Mouse (Mus musculus) CH12.LX (cell line): ENCODE data around the gene Ccdc88c. TPM values are rescaled to one million over a fixed set of nuclear protein-coding genes. Genes with fewer than 3 reads are reported as not detected.

Experiments
- DNase-seq: peaks from one replicate; pipeline ENCODE4 v3.0.0-alpha.2; 2013; ENCODE audit errors: extremely low read depth
- H3K27ac ChIP-seq: 2 replicates; pipeline ENCODE4 v1.5.1; 2012; ENCODE audit warnings: low read depth, mild to moderate bottlenecking, control low read depth, moderate library complexity; ENCODE audit not compliant: insufficient read depth
- H3K27me3 ChIP-seq: replicated peaks from 2 replicates; pipeline ENCODE3; 2012; ENCODE audit warnings: inconsistent platforms
- H3K36me3 ChIP-seq, 2 experiments: replicated peaks in 1 of 2; 2 replicates each; pipeline versions ENCODE3 to v1.6.1; 2012; ENCODE audit warnings: inconsistent platforms in 1 of 2, low read length in 1 of 2, mild to moderate bottlenecking in 1 of 2, mixed read lengths in 1 of 2, moderate library complexity in 1 of 2; ENCODE audit not compliant: control insufficient read depth in 1 of 2, insufficient read depth in 1 of 2
- H3K4me1 ChIP-seq, 2 experiments: 2 replicates each; pipeline ENCODE4 v1.6.1; 2012; ENCODE audit warnings: inconsistent platforms in 1 of 2, moderate library complexity in 1 of 2; ENCODE audit not compliant: insufficient read depth in 2 of 2, control insufficient read depth in 1 of 2
- H3K4me2 ChIP-seq: 2 replicates; pipeline ENCODE4 v1.6.1; 2012; ENCODE audit warnings: low read depth, mild to moderate bottlenecking, control low read depth; ENCODE audit not compliant: poor library complexity, insufficient read depth, severe bottlenecking
- H3K4me3 ChIP-seq, 3 experiments: fragments of 150-350 bp in 1 of 3; sonication (generic) in 1 of 3; replicated peaks in 1 of 3; 2 replicates each; pipeline versions ENCODE3 to v1.5.1; 2011 to 2012; ENCODE audit warnings: low read depth in 2 of 3, low read length in 2 of 3, mild to moderate bottlenecking in 2 of 3, moderate library complexity in 2 of 3, control low read depth in 1 of 3, improper control_type of control experiment in 1 of 3, inconsistent platforms in 1 of 3, mixed read lengths in 1 of 3; ENCODE audit not compliant: poor library complexity in 1 of 3
- H3K79me2 ChIP-seq: replicated peaks from 2 replicates; pipeline ENCODE4 v1.6.1; 2012; ENCODE audit warnings: mild to moderate bottlenecking, moderate library complexity; ENCODE audit not compliant: control insufficient read depth, poor library complexity, insufficient read depth, severe bottlenecking; ENCODE audit errors: extremely low read depth
- H3K9ac ChIP-seq: 2 replicates; pipeline ENCODE4 v1.6.1; 2012; ENCODE audit warnings: low read depth, mild to moderate bottlenecking, control low read depth, moderate library complexity; ENCODE audit not compliant: insufficient read depth
- H3K9me3 ChIP-seq: replicated peaks from 2 replicates; pipeline ENCODE3; 2012; ENCODE audit warnings: low read length, inconsistent platforms, mixed read lengths
- BHLHE40 ChIP-seq: IDR thresholded peaks from 2 replicates; pipeline ENCODE4 v1.6.1; 2011; ENCODE audit warnings: mild to moderate bottlenecking, low read depth, low read length, improper control_type of control experiment
- CHD1 ChIP-seq: IDR thresholded peaks from 2 replicates; pipeline ENCODE4 v1.6.1; 2012; ENCODE audit warnings: low read depth, low read length, improper control_type of control experiment, inconsistent platforms
- CHD2 ChIP-seq: IDR thresholded peaks from 2 replicates; pipeline ENCODE4 v1.6.1; 2011; ENCODE audit warnings: low read length, improper control_type of control experiment
- CTCF ChIP-seq, 2 experiments: IDR thresholded peaks in 1 of 2; conservative IDR thresholded peaks in 1 of 2; 2 replicates each; pipeline ENCODE4 v1.5.1; 2011 to 2012; ENCODE audit warnings: low read depth in 2 of 2, low read length in 2 of 2, improper control_type of control experiment in 1 of 2, inconsistent platforms in 1 of 2, mild to moderate bottlenecking in 1 of 2, moderate library complexity in 1 of 2
- E2F4 ChIP-seq: IDR thresholded peaks from 2 replicates; pipeline ENCODE4 v1.6.1; 2011; ENCODE audit warnings: low read depth, low read length, improper control_type of control experiment; ENCODE audit not compliant: insufficient replicate concordance
- ELF1 ChIP-seq: IDR thresholded peaks from 2 replicates; pipeline ENCODE4 v1.6.1; 2014; ENCODE audit warnings: low read depth, mild to moderate bottlenecking, inconsistent platforms, low read length, improper control_type of control experiment
- EP300 ChIP-seq: IDR thresholded peaks from 2 replicates; pipeline ENCODE4 v1.6.1; 2011; ENCODE audit warnings: low read length, improper control_type of control experiment
- ETS1 ChIP-seq: conservative IDR thresholded peaks from 2 replicates; pipeline ENCODE4 v1.6.1; 2012; ENCODE audit warnings: low read depth, mild to moderate bottlenecking, inconsistent platforms, low read length, improper control_type of control experiment, moderate library complexity
- GABPA ChIP-seq: IDR thresholded peaks from 2 replicates; pipeline ENCODE4 v1.6.1; 2012; ENCODE audit warnings: low read depth, low read length, improper control_type of control experiment, inconsistent platforms; ENCODE audit not compliant: insufficient replicate concordance
- HCFC1 ChIP-seq: IDR thresholded peaks from 2 replicates; pipeline ENCODE4 v1.6.1; 2012; ENCODE audit warnings: low read depth, mild to moderate bottlenecking, inconsistent platforms, low read length, improper control_type of control experiment
- IRF4 ChIP-seq: IDR thresholded peaks from 2 replicates; pipeline ENCODE4 v1.6.1; 2014; ENCODE audit warnings: low read depth, mild to moderate bottlenecking, inconsistent platforms, low read length, improper control_type of control experiment
- JUND ChIP-seq: conservative IDR thresholded peaks from 2 replicates; pipeline ENCODE4 v1.6.1; 2011; ENCODE audit warnings: low read depth, low read length, improper control_type of control experiment
- MAX ChIP-seq: IDR thresholded peaks from 2 replicates; pipeline ENCODE4 v1.6.1; 2011; ENCODE audit warnings: low read length, improper control_type of control experiment
- MAZ ChIP-seq: IDR thresholded peaks from 2 replicates; pipeline ENCODE4 v1.6.1; 2012; ENCODE audit warnings: low read depth, mild to moderate bottlenecking, inconsistent platforms, low read length, improper control_type of control experiment, moderate library complexity
- MEF2A ChIP-seq: IDR thresholded peaks from 2 replicates; pipeline ENCODE4 v1.6.1; 2014; ENCODE audit warnings: low read depth, mild to moderate bottlenecking, inconsistent platforms, low read length, improper control_type of control experiment, borderline replicate concordance
- MXI1 ChIP-seq: IDR thresholded peaks from 2 replicates; pipeline ENCODE4 v1.6.1; 2011; ENCODE audit warnings: mild to moderate bottlenecking, low read depth, low read length, improper control_type of control experiment
- POLR2A ChIP-seq: IDR thresholded peaks from 2 replicates; pipeline ENCODE4 v1.6.1; 2011; ENCODE audit warnings: low read depth, mild to moderate bottlenecking, improper control_type of control experiment, low read length
- POLR2AphosphoS2 ChIP-seq: IDR thresholded peaks from 2 replicates; pipeline ENCODE4 v1.6.1; 2011; ENCODE audit warnings: low read depth, low read length, improper control_type of control experiment
- RAD21 ChIP-seq: IDR thresholded peaks from 2 replicates; pipeline ENCODE4 v1.6.1; 2011; ENCODE audit warnings: low read depth, mild to moderate bottlenecking, low read length, improper control_type of control experiment, moderate library complexity
- RCOR1 ChIP-seq: conservative IDR thresholded peaks from 2 replicates; pipeline ENCODE4 v1.6.1; 2012; ENCODE audit warnings: low read depth, mild to moderate bottlenecking, inconsistent platforms, low read length, improper control_type of control experiment
- SIN3A ChIP-seq: IDR thresholded peaks from 2 replicates; pipeline ENCODE4 v1.6.1; 2012; ENCODE audit warnings: low read length, improper control_type of control experiment, inconsistent platforms
- SMC3 ChIP-seq: IDR thresholded peaks from 2 replicates; pipeline ENCODE4 v1.6.1; 2011; ENCODE audit warnings: low read depth, low read length, improper control_type of control experiment
- TCF12 ChIP-seq: IDR thresholded peaks from 2 replicates; pipeline ENCODE4 v1.6.1; 2014; ENCODE audit warnings: low read depth, mild to moderate bottlenecking, inconsistent platforms, low read length, improper control_type of control experiment
- UBTF ChIP-seq: IDR thresholded peaks from 2 replicates; pipeline ENCODE4 v1.6.1; 2012; ENCODE audit warnings: low read depth, mild to moderate bottlenecking, inconsistent platforms, low read length, improper control_type of control experiment, moderate library complexity
- USF1 ChIP-seq: IDR thresholded peaks from 2 replicates; pipeline ENCODE4 v1.6.1; 2014; ENCODE audit warnings: low read depth, mild to moderate bottlenecking, inconsistent platforms, low read length, improper control_type of control experiment
- USF2 ChIP-seq: conservative IDR thresholded peaks from 2 replicates; pipeline ENCODE4 v1.6.1; 2011; ENCODE audit warnings: low read depth, low read length, improper control_type of control experiment
- ZKSCAN1 ChIP-seq: IDR thresholded peaks from 2 replicates; pipeline ENCODE4 v1.6.1; 2012; ENCODE audit warnings: low read depth, inconsistent platforms, low read length, improper control_type of control experiment, borderline replicate concordance
- dilution Hi-C: fragments of 300-500 bp; cut with MboI; formaldehyde crosslinking; loops from 2 replicates; pipeline ENCODE4 v1.14.3; 2020; ENCODE audit warnings: low sequenced_read_pairs; ENCODE audit not compliant: extremely low pct_unique_long_range_greater_than_20kb, extremely low pct_ligation_motif_present
- in situ Hi-C: fragments of 300-500 bp; cut with MboI; formaldehyde crosslinking; loops from 3 replicates; pipeline ENCODE4 v1.14.3; 2019; ENCODE audit warnings: low sequenced_read_pairs, low pct_ligation_motif_present, low pct_unique_long_range_greater_than_20kb, mixed read lengths
- polyA plus RNA-seq: library from polyadenylated mRNA; unstranded; fragments of >175 nt; gene quantifications from 2 replicates; pipeline ENCODE4 v1.2.1, GENCODE M21; 2012; ENCODE audit warnings: low read depth; ENCODE audit not compliant: insufficient read length
- total RNA-seq, 2 experiments: library from RNA; depleted of rRNA; stranded (reverse); fragments of 300-350 nt in 1 of 2; fragments of >200 nt in 1 of 2; gene quantifications; 2 replicates each; pipeline ENCODE4 v1.2.3; 2012 to 2014

Ccdc88c gene
- total and polyA plus RNA-seq, 3 experiments, result 20.3 to 32.7 (median 24.9) TPM

- Histone ChIP-seq H3K4me1 (peaks cover 62 to 98% of the 10 kb centered on the region in 2 experiments), H3K79me2 (peaks cover 21% of the 10 kb centered on the region), H3K36me3 (peaks cover 0 to 56% of the 10 kb centered on the region in 2 experiments), H3K27ac (peak overlapping the region; percentile 52)
- dilution Hi-C loops (no loop called here), in situ Hi-C loops (no loop called here)
- DNase-seq, result no peak
- TF ChIP-seq UBTF, result no peak
- TF ChIP-seq JUND, result no peak
- TF ChIP-seq SMC3, result no peak
- 0 out of 4 replicates have a peak, but pooled peaks of 1 of the 2 experiments have one; percentile 10 for TF ChIP-seq CTCF (conservative IDR thresholded peaks at IDR 0.05 in 1 of 2, IDR thresholded peaks at IDR 0.05 in 1 of 2; ENCODE audit: low read depth in 2 of 2, low read length in 2 of 2)
- TF ChIP-seq BHLHE40, result peak; percentile 45
- no peak for TF ChIP-seq CHD1
- no peak for TF ChIP-seq GABPA
- TF ChIP-seq EP300, result peak; percentile 27; the same call in 1 of the 2 replicates
- no peak for TF ChIP-seq SIN3A
- peak; percentile 60 for TF ChIP-seq ETS1
- TF ChIP-seq POLR2A, result no peak
- no peak for TF ChIP-seq HCFC1
- no peak for TF ChIP-seq POLR2AphosphoS2
- TF ChIP-seq E2F4, result no peak
- no peak for TF ChIP-seq ELF1
- no peak for TF ChIP-seq IRF4
- TF ChIP-seq MEF2A, result no peak
- no peak for TF ChIP-seq ZKSCAN1
- TF ChIP-seq CHD2, result no peak
- no peak for TF ChIP-seq MAZ
- peak; percentile 29 for TF ChIP-seq USF1
- TF ChIP-seq RCOR1, result no peak
- TF ChIP-seq RAD21, result peak; percentile 12
- TF ChIP-seq MAX, result peak; percentile 51; the same call in 1 of the 2 replicates
- TF ChIP-seq MXI1, result peak; percentile 80; the same call in 1 of the 2 replicates
- no peak for TF ChIP-seq USF2
- peak; percentile 27; the same call in 1 of the 2 replicates for TF ChIP-seq TCF12
- TF ChIP-seq, all 38 proteins: peak for 9
- Histone ChIP-seq H3K4me2 (peak overlapping the region; percentile 10; the same call in 1 of the 2 replicates), H3K4me3 (no peak overlapping the region), H3K9ac (no peak overlapping the region), H3K9me3 (no peaks in the 10 kb centered on the region), H3K27me3 (no peaks in the 10 kb centered on the region)
Measured at GRCm38 (mm10) chr12:100995607-100996377, 33.1 kb downstream of the Ccdc88c start.
